Mouse (Mus musculus) cerebellum, adult 9-10 months (tissue): Measurements from ENCODE around the gene Jup.
A peak's percentile ranks its signal among the peaks of the same experiment; 100 is the strongest.
"Not testable (repeated sequence)": the region's sequence is repeated elsewhere in the genome, so short reads cannot be mapped to it uniquely, and the experiment has no call there.

Source experiments
- DNase-seq: peaks from one replicate; pipeline ENCODE4 v3.0.0; 2022

Gene Jup

DNA sequence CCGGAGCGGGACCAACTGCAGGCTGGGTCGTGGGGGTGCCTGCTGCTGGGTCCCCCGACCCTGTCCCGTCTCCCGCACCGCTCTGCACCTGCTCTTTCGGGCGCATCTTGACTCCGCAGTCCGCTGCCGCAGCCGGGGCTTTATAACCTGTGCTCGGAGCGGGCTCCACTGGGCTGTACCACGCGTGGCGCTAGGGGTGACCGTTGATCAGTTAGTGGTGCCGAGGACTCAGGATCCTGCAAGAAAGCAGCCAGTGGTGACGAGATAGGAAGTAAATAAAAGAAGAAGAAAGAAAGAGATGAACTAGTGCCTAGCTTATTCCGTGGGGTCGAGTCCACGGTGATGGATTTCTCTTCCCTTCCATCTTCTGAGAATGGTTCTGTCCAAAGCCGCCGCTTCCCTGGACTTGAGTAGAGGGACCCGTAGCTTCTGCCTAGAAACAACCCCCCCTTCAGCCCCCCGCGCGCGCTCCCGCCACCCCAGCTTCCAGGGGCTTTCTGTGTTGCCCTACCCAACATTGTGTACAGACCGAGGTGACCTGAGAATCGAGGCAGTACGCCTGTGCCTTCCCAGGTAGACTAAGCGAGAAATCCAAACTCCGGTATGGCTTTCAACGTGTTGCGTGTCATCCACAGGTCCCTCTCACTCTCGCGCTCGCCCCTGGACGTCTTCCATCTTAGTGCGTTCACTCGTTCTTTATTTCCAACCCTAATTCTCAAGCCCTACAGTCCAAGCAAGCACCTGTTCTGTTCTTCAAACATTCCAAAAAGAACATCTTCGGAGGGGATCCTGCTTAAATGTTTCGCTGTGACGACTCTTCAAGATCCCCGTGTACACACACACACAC is 41.4 kb downstream of the Jup start, which contains the start of gene Hap1:
TSS of gene Hap1 (minus strand) at position 157 of the 847 bp plus-strand sequence.
- peak; percentile 84 for DNase-seq

DNA sequence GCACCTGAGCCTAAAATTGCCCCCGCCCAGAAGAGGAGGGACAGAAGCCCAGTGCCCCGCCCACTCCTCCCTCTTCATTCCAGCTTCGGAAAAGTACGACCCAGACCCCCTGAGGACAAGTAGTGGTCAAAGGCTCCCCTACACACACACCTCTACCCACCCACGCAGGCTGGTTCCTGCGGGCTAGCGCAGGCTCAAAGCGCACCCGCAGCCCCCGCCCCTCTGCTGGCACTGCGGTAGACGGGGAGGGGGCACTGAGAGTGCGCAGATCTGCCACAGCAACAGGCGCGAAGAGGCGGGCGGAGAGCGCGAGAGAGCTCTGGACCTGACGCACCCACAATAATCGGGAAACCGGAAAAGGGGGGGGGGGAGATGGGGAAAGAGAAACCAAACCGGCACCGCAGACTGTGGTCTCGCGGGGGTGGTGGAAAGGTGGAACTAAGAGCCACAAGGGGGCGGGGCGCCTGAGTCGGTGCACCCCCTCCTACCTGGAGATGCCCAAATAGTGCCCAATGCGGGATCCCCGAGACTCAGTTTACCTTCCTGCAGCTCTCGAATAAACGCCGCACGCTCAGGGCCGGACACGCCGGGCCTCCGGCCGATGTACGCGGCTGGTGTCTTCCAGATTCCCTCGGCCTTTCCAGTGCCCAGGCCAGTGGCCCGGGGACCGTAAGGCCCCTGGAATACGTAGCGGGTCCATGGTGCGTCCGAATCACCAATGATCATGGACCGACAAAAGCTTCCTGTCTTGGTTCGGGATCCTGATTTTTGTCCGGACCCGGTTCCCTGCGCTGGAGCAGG is 42.2 kb downstream of the Jup start:
- peak; percentile 69 for DNase-seq

DNA sequence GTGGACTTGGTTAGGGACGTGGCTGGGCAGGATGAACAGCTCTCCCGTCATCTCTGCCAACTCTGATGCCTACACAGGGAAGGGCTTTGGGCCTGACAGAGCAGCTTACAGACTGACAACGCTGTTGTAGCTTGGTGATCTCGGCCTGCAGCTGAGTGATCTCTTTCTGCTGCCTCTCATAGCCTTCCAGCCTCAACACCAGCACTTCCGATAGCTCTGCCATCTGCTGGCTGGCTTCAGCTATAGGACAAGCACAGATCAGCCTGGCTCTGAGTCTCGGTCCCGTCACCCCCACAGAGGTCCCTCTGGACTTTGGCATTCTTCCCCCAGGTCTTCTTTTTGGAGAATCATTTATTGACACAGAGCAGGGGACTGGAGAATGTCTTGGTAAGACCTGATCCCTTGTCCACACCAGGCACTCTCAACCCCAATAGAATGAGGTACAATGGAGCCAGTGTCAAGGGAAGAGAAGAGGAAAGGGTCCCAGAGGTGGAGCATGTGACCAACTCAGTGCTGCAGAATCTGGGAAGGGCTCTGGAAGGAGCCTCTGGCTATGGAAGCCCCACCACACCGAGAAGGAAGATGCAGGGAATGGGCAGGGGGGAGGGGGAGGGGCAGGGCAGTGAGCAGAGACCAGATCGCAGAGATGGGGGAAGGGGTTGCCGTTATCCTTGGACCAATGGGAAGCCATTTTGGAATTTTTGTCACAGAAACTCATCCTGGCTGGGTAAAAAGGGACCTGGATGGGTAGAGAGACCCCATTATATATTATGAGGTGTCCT is 45.3 kb downstream of the Jup start:
- peak; percentile 41 for DNase-seq

DNA sequence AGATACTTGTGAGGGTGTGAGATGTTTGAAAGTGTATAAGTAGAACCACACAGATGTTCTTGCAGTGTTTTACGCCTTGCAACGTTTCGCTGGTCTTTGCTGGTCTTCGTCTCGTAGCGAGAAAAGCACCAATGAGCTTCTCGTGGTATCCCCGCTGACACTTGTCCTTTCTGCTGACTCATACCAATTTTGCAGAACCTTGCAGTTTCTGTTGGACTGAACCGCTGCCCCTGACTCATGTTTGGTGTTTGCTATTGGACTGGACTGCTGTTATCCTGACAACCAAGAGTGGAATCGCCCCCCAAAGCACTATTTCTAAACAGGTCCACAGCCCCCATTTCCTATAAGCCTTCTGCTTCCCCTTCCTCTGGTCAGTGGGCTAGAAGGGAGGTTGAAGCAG is 53.3 kb downstream of the Jup start:
- DNase-seq, result no peak

DNA sequence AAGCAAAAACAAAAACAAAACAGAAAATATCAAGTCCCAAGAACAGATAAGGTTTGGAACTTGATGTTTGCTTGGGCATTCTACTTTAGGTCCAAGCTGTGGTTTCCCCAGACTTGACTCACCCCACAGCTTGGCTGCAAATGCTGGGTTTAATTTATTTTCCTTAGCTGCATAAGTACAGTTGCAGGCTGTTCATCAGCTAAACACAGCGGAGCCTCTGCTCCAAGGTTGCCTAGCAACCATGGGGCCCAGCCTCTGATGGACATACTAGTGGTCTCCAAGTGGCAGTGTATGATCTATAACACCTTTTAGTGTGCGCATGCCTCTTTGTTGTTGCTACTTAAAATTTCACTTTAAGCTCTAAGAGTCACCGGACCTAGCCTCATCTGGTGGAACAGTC is 61.8 kb downstream of the Jup start:
- DNase-seq, result no peak

DNA sequence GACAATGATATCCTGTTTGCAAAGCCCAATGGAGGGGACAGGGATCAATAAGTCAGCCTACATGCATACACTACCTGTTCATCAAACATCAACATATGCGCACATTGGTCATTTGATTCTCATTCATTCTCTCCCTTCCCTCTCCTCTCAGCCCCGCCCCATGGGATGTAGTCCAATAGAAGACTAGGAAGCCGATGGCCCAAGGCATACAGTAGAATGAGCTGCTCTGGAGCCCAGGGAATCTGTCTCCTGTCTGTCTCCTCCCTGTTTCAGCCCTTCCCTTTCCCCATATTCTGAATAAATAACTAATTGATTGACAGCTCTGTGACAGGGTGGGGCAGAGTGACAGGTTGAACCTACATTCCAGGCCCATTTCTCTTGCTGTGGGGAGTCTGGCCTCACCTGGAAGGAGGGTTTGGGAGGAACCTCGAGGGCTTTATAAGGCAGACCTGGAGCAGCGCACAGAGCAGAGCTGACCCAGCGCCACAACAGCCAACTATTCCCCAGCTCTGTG is 63.6 kb downstream of the Jup start, which contains the start of gene Gast:
TSS of gene Gast (plus strand) at position 464 of the 514 bp plus-strand sequence.
- no peak for DNase-seq

DNA sequence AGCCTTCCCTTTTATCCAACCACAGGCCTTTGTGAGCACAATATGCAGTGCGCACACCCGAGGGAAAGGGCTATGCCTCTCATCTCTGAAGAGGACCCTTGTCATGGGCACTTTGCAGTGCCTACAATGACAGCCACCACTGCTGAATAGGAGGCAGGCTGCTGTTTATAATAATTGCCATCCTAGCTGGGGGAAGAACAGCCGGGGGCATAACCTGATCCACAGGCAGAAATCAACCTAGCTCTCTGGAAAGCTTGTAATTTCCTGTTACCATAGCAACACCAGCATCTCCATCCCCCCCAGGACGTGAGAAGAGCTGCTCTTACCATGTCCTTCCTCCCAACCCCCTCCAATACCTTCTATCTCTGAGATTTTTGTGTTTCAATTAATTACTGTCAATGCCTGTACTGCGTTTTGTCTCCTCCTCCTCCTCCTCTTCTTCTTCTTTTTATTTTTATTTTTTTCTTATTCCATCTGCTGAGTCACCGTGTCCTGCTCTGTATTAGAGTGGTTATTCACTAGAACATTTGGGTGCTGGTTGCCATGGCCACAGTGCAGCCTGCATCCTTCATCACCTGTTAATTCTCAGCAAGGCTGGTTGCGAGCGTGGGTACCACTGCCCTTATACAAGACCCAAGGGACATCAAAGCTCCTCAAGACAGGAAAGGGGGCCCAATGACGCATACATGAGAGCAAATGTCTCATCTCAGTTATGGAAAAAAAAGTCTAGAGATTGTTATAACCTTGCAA is 64.6 kb downstream of the Jup start:
- DNase-seq, result no peak

DNA sequence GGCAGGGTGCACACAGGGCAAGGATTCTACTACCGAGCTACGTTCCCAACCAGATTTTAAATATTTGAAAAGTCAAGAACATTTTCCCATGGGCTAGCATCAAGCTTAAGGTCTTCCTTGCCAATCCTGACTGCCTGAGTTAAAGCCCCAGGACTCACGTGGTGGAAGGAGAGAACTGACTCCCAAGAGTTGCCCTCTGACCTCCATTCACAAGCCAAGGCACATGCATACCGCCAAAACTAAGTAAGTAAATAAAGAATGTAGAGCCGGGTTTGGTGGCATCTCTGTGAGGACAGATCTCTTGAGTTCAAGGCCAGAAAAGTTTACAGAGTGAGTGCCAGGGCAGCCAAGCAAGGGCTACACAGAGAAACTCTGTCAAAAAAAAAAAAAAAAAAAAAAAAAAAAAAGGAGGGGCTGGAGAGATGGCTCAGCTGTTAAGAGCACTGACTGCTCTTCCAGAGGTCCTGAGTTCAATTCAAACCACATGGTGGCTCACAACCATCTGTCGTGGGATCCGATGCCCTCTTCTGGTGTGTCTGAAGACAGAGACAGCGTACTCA is 66.7 kb downstream of the Jup start:
- not testable (repeated sequence) for DNase-seq

DNA sequence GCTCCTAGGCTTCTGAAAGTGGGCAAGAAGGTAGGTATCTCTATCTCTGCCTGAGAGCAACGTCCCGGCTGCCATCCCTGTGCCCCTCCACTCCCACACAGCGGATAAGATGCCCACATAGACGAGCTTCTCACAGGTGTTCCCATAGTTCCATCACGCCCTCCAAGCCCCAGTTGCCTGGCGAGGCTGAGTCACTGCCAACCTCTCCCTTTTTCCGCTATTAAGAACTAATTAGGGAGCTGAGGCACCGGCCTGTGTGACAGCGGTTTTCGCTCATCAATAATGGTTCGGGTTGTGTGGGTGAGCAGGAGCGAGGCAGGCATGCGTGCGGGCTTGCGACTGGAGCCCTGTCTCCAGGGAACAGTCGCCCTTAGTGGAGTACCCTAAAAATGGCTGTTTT is 67.3 kb downstream of the Jup start:
- DNase-seq, result no peak

DNA sequence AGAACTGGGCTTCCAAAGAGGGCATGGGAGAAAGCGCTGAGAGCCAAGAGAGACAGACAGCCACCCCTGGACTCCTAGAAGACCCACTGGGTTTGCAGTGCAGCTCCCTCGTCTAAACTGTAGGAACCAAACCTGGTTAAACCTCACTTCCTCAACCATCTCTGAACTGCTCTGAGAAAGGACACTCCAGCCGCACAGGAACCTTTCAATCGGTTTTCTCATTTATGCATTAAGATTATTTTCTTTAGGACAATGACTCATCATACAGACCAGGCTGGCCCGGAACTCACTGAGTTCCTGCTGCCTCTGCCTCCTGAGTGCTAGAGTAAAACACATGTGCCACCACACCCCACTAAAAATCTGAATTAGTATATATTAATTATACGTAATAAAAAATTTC is 69.8 kb downstream of the Jup start:
- no peak for DNase-seq

DNA sequence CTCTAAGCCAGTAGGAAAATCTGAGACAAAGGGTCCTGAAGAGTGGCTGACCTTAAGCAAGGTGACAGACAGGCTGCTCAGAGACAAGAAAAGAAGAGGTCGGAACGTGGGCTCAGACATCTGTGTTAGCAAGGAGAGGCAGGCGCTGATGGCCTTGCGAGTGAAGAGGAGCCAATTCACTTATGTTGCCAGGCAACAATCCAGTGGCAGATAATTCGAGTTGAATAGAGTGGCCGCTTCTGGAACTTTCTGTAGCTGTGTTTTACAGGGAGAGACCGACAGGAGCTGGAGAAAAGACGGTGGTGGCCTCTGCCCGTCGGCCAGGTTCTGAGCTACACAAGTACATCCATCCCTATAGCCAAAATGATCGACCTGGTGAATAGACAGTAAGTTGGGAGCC is 70.2 kb downstream of the Jup start:
- DNase-seq, result no peak

DNA sequence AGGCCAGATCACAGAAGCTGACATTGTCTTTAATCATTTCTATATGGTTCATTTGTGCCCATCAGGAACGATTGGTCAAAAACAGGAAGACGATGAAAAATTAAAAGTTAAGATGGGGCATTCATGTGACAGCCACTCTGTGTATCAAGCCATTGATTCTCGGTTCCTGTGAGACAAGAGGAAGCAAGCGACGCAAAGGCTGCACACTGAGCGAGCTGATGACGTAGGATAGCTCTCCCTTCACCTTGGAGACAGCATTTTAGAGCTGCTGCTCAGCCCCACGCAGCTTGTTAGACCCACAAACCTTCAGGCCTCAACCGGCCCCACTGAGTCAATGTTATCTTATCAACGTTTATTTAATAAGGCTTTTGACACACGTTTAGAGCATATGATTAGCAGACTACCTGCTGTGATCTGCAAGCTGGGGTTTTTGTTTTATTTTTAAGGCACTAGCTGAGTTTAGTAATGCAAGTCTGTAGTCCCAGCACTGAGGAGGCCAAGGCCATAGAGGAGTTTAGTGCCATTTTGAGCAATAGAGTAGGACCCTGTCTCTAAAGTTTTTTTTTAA is 72.4 kb downstream of the Jup start:
- no peak for DNase-seq

DNA sequence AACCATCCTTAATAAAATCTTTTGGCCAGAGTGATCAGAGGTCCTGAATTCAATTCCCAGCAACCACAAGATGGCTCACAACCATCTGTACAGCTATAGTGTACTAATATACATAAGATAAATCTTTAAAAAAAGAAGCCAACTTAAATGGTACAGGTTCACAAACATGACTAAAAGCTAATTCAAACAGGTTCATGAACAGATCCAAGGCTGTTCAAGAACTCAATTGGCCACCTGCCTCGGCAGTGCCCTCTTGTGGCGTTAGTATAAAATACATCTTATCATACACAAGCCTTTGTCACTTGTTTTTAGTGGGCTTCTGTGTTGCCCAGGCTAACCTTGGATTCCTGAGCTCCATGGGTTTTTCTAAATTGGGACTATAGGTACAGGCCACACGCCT is 74.0 kb downstream of the Jup start:
- peak; percentile 67 for DNase-seq

DNA sequence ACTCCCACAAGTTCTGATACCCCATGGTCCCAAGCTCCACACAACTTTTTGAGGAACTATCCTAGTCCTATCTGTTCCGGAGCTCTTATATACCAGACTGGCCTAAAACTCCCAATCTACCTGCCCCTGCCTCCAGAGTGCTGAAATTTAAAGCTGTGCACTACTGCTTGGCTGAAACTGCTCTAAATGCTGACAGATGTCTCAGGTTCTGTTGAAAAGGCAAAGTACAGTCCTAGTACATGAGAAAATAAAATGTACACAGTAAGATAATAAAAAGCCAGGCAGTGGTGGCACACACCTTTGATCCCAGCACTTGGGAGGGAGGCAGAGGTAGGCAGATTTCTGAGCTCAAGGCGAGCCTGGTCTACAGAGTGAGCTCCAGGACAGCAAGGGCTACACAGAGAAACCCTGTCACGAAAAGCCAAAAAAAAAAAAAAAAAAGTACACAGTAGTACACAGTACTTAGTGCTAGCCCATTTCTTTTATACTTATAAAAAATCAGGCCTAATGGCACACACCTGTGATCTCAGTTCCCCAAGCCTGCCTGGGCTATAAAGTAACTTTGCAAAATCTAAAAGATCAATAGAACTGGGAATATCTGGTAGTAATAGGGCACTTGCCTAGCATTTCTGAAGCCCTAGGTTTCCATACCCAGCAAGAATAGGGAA is 74.8 kb downstream of the Jup start:
- no peak for DNase-seq

DNA sequence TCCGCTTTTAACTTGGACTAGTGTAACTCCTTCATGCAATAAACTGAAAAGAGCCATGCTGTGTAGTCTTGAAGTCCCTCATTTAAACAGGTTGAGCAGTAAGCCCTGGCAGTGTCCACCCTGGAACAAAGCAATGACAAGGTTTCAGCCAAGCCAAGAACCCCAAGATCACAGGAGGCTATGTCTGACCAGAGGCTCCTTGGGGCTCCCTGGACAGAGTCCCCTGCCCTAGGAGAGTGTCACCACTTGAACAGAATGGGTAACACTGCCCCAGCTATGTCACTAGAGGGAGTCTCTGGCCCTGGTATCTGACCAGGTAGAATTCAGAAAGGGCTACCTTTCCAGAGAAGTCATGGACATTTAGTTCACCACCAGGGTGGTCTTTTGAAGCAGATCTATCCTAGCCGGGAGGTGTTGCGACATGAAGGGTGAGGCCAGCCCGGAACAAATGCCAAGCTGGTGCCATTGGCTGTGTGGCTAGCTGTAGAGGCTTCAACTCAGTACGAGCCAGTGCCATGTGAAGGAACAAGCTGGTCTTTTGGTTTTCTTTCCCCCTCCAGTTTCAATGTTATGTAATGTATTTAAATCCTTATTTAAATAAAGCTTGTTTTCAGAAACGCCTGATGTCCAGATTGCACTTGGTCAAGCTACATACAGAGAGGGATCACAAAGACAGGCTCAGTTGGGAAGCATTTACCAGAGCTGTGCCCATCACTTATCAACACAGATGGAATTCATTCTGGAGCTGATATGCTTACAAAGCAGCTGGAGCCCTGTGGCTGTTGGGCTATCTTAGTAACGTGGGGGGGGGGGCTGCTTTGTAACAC is 75.9 kb downstream of the Jup start:
- DNase-seq, result peak; percentile 56

DNA sequence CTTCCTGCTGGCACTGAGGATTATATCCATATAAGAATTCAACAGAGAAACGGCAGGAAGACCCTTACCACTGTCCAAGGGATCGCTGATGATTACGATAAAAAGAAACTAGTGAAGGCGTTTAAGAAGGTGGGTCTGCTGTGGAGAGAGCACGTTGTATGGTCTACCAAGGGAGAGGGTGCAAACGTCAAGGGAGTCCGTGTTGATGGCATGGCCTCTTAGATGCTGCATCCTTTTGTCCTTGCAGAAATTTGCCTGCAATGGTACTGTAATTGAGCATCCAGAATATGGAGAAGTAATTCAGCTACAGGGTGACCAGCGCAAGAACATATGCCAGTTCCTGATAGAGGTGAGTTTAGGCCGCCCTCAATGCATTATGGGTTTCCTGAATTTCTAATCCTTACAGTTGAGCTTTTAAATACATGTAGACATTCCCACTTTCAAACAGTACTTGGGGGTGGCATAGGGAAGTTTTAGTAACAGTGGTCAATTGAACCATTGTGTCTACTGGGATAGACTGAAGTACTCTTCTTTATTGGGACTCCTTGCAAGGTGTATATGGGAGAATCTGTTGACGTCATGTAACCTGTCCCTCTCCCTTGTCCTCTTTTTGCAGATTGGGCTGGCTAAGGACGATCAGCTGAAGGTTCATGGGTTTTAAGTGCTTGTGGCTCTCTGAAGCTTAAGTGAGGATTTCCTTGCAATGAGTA is 76.7 kb downstream of the Jup start:
- DNase-seq, result peak; percentile 59

DNA sequence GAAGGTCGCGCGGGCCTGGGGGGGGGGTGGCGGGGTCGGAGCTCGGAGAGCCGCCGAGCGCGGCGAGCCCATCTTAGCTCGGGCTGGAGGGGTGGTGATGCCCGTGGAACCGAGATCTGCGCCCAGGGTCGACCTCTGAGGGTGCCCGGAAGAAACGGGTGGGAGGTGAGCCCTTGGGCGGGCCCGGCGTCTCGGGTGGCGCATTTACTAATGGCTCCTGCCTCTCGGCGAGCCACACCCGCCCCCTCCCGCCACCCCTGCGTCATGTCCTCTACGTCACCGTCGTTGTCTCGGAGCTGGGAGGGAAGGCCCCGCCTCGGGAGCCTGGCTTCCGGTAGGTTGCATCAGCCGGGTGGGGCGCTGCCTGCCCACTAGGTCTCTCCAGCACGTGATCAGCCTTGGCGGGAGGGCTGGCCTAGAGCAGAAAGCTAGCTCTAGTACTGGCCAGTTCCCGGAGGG is 77.4 kb downstream of the Jup start:
- DNase-seq, result peak; percentile 95

DNA sequence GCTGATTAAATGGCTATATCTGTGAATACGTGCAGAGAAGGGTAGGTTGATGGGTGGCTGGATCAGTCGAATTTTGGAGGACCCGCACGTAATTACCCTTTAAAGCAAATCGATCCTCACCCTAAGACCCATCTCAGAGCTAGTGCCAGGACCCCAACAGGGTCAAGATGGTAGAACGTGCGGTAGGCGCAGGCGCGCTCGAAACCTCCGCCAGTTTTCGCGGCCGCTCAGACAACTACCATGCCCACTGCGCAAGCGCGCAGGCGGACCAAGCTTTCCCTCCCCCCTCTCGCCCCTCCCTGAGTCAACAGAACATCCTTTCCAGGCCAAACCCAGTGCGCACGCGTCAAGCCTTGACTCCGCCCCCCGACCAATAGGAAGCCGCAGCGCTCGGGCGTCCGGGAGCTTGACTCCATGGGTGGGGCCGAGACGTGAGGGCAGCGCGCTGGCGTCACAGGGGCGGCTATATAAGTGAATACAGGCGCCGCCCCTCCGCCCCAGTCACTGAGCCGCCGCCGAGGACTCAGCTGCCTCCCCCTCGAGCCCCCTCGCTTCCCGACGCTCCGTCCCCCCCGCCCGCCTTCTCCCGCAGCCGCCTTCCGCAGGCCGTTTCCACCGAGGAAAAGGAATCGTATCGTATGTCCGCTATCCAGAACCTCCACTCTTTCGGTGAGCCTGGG is 77.9 kb downstream of the Jup start, which contains the start of gene Eif1:
TSS of gene Eif1 (plus strand) at position 394 of the 680 bp plus-strand sequence.
- DNase-seq, result peak; percentile 100
